Mouse (Mus musculus) left cerebral cortex, postnatal 10 days (tissue): ENCODE results near the gene Dnah12. TPM values are rescaled to one million over a fixed set of nuclear protein-coding genes. Genes with fewer than 3 reads are reported as not detected.
A peak's percentile ranks its signal among the peaks of the same experiment; 100 is the strongest.
"Not testable (repeated sequence)": the region's sequence is repeated elsewhere in the genome, so short reads cannot be mapped to it uniquely, and the experiment has no call there.

Experiments
- DNase-seq, 2 experiments: peaks; one replicate each; pipeline ENCODE4 v3.0.0; 2021 to 2022; ENCODE audit warnings: low spot score in 2 of 2, mixed read lengths in 1 of 2; ENCODE audit errors: extremely low spot score in 1 of 2
- intact Hi-C: fragments of 180-260 bp; cut with DNase I; formaldehyde crosslinking; loops from one replicate; pipeline ENCODE4 v1.15.1; 2025
- total RNA-seq, 2 experiments: library from RNA; stranded (reverse); gene quantifications; 2 replicates each; pipeline ENCODE4 v1.2.3; 2021

Dnah12 gene
- total RNA-seq, 2 experiments from 2014 or later, result 0.26 to 0.62 TPM

DNA sequence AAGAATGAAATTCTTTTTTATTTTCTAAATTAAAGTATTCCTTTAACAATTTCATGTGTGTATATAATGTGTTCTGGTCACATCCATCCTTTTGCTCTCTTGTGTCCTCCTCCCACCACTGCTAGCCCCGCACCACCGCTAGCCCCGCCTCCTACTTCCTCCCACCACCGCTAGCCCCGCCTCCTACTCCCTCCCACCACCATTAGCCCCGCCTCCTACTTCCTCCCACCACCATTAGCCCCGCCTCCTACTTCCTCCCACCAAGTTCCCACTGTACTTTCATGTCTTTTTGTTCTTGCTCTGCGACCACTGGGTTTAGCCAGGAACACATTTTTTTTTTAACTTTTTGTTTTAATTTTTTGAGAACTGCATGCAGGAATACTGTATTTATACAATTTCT lies 160.0 kb downstream of the Dnah12 start:
- DNase-seq, result no peak
- intact Hi-C loops, result no loop called here

DNA sequence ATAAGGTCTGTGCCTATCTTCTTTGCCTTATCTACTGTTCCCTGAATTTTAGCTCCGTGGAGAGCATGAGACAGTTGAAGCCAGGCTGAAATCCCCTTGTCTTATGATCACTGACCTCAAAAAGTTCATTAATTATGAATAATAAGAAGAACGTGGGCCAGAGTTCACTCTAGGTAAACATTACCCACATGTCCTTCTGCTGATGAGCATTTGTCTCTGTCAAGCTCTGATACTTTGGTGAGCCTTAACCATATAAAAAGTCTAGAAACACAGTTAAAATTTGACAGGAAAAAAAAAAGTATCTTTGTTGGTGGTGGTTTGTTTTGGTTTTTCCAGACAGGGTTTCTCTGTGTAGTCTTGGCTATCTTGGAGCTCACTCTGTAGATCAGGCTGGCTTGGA lies 161.0 kb downstream of the Dnah12 start:
- no peak for DNase-seq
- intact Hi-C loops, result no loop called here

DNA sequence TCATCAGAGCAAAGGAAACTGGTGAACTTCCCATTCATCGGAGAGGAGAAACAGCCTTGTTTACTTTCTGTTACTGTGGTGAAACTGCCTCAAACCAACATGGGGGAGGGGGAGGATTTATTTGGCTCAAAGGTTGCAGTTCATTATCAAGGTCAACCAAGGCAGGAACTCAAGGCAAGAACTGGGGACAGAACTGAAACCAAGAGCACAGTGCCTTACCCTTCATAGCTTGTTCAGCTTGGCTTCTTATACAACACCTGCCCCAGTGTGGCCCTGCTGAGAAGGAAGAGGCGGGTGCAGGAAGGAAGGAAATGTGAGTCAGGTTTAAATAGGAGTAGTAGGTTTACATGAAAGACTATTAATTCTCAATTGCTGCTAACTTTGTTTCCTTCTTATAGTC lies 165.3 kb downstream of the Dnah12 start:
- DNase-seq, result no peak
- intact Hi-C loops, result no loop called here

DNA sequence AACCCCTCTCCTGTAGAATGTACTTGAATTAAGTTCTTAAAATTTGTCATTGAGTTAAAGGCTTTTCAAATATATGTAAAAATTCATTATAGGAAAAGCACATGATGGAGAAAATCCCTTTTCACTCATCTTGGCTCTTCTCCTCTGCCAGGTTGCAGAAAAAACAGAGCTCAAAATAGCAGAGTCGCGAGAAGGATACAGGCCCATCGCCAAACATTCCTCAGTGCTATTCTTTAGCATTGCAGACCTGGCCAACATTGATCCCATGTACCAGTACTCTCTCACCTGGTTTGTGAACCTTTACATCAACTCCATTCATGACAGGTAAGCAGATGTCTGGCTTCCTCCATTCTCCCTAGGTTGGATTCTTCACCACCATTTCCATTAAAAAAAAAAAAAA lies 165.9 kb downstream of the Dnah12 start:
- DNase-seq, result peak in 1 of 2 experiments; percentile 2
- intact Hi-C loops, result no loop called here

DNA sequence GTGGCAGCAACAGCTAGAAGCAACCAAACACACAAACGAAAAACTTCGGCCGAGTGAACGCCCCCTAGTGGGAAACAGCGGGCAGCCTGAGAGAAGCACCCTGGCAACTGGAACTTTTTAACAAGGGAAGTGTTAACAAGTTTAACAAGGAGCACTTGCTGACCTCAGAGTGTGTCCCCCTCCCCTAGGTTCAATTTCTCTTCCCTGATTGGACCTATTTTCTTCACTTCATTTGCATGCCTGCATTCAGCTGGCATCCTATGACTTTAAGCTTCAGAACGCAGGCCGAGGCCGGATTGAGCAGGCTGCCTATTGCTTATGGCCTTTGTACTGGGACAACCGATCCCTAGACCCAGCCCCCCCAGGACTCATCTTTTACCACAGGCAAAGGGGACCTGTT lies 174.3 kb downstream of the Dnah12 start:
- intact Hi-C loops, result no loop called here
- DNase-seq, result no peak

DNA sequence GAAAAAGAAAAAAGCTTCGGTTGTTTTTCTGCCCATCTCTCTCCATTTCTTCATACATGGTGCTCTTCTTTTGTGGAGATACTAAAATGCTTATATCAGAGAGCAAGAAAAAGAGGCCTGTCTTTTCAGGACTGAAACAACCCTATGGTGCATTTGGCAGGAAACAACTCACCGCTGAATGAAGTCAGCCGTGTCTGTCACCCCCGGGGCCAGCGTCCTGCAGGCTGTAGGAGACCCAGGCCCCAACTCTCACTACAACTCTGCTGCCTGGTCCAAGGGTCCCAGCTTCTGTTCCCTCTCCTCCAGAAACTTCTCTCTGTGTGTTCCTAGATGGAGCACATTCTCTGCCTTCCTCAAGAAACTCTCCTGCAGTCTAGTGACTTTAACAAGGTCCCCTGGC lies 175.2 kb downstream of the Dnah12 start:
- intact Hi-C loops, result no loop called here
- no peak for DNase-seq

DNA sequence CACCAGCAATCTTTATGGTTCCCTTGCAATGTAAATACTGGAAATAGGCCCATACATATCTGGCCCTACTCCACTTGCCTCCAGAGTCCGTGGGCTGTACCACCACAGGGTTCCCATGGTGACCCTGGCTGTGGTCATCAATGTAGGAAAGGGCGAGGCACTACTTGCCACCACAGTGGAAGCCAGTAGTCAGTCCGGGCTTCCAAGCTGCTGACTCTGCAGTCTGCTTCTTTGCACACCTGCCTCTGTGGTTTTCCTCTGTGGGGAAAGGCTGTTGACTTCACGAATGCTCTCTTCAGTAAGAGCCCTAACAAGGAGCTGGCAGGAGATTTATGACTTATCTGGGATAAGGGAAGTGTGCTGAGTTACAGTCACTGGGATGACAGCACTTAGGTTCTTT lies 185.7 kb downstream of the Dnah12 start:
- intact Hi-C loops, result no loop called here

DNA sequence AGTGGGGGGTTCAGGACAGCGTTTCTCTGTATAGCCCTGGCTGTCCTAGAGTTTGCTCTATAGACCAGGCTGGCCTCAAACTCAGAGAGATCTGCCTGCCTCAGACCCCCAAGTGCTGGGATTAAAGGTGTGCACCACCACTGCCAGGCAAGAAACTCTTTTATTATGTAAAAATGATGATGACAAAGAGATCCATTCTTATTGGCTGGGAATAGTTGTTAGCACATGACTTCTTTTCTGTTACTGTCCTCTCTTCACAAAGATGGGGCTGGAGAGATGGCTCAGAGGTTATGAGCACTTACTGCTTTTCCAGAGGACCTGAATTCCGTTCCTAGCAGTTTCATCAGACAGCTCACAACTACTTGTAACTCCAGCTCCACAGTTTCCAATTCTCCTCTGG lies 186.9 kb downstream of the Dnah12 start:
- intact Hi-C loops, result no loop called here
- DNase-seq, result no peak

More for the DNA sequence above, 185.7 kb downstream of the Dnah12 start:
- DNase-seq, result no peak

DNA sequence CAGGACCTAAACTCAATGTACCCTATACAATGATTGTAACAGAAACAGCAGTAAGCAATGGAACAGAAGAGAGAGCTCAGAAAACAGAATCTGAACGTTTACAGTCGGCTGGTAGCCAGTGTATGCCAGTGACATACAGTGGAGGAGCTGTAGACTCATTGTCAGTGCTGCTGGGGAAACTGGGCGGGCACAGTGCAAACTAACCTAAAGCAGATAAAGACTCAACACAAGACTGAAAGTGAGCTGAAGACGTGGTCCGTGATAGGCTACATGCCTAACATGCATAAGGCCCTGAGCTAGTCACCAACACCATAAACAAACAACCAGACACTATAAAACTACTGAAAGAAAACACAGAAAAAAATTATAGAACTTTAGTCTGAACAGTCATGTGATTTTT lies 188.6 kb downstream of the Dnah12 start:
- intact Hi-C loops, result no loop called here

DNA sequence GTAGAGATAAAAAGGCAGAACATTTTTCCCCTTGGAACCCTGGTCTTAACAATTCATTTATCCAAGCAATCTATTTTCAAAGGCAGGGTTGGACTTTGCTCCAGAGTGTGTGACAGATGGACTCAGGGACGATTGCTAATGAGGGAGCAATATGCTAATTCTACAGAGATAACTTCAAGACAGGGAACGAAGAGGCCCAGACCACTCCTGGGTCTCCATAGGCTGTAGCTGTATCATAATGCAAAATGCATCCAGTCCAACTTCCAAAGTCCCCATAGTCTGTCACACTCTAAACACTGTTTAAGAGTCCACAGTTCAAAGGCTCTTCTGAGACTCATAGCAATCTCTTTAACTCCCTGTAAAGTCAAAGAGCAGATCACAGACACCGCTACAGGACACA lies 194.2 kb downstream of the Dnah12 start:
- DNase-seq, result no peak
- intact Hi-C loops, result no loop called here

More for the DNA sequence above, 188.6 kb downstream of the Dnah12 start:
- DNase-seq, result no peak

DNA sequence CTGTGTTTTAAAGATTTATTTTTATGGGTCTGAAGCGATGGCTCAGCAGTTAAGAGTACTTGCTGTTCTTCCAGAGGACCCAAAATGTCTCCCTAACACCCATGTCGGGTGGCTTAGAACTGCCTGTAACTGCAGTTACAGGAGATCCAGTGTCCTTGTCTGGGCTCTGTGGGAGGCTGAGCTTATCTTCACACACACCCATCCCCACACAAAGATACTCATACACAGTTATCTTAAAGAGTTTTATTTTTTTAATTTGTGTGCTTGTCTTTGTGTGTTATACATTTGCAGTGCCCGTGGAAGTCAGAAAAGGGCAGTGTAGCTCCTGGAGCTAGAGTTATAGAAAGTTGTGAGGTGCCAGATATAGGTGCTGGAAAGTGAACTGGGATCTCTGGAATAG lies 197.7 kb downstream of the Dnah12 start:
- intact Hi-C loops, result no loop called here
- DNase-seq, result no peak

DNA sequence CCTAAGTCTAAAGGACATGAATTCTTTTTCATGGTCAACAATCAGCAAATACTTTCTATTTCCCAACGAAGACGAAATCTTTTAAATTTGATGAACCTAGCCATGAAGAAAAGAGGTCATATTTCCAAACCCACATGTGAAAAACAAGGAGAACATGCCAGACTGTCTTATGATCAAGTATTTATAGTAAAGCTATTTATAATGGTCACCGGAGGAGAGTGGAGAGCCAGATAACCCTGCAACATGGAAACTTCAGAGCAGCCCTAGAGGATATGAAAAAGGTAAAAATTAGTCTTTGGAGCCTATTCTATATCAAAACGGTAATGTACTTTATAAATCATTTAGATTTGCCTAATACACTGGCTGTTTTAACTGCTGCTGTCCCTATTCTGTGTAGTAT lies 201.3 kb downstream of the Dnah12 start, which contains the start of gene Asb14:
TSS of gene Asb14 (plus strand) at position 166 of the 400 bp plus-strand sequence.
- no peak for DNase-seq
- intact Hi-C loops, result no loop called here

DNA sequence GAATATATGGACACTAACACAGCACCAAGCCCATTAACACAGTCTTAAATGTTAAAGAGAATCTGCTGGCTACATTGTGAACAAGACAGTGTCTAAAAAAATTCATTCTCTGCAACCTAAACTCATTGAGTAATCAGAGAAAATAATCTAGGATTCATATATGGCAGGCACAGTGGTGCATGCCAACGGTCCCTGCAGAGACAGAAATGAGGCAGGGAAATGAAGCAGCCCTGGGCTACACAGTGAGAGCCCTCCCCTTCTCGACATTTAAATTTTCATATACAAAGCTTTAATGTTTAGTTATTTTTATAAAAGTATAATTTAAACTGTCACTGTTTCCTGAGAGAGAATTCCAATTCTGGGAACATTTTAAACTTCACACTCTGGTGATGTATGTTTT lies 206.4 kb downstream of the Dnah12 start:
- intact Hi-C loops, result no loop called here
- no peak for DNase-seq

DNA sequence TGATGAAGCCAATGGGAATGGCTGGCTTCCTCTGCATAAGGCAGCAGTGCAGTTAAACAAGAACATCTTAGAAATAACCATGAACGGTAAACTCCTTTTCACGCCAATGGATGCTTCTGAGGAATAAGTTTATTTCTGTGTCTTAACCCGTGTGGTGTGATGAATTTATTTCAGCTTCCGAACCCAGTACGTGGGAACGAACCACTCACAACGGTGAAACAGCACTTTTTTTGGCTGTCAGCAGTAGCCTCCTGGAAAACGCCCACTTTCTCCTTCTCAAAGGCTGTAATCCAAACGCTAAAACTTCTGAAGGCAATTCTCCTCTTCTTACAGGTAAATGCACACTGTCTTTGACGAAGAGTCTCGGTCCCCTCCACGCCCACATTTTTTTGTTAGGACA lies 207.8 kb downstream of the Dnah12 start:
- no peak for DNase-seq
- intact Hi-C loops, result no loop called here

DNA sequence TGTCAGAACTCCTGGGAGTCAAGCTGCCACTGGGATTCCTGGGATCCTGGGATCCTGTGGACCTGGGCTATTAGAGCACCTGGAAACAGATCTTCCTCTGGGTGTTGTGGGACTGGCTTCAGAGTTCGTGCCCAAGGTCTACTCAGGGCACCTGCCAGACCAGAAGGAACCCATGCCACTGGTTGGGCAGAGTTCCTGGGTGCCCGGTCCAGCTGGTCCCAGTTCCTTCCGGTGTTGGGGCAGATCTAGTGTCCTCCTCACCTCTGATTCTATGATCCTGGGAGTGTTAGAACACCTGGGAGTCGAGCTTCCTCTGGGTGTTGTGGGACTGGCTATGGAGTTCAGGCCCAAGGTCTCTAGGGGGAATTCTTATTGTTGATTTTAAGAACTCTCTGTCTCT lies 214.3 kb downstream of the Dnah12 start:
- no peak for DNase-seq
- intact Hi-C loops, result no loop called here

DNA sequence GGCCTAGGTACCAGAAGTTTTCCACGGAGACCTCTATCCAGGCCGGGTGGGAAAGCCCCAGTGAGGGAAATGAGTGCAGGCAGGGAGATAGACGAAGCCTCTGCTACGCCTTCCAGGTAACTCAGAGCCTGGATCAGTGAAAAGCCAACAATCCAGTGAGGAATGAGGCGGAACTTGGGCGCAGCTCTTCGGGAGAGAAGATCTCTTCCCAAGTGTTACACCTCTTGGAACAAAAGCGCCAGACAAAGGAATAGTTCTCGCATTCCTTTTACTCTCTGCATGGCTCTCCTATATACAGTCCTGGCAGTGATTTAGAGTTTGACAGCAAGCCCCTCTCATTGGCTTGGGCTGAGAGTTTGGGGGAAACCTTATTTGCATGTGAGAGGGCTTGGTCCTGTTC lies 217.4 kb downstream of the Dnah12 start:
- intact Hi-C loops, DNase-seq: not testable (repeated sequence)

DNA sequence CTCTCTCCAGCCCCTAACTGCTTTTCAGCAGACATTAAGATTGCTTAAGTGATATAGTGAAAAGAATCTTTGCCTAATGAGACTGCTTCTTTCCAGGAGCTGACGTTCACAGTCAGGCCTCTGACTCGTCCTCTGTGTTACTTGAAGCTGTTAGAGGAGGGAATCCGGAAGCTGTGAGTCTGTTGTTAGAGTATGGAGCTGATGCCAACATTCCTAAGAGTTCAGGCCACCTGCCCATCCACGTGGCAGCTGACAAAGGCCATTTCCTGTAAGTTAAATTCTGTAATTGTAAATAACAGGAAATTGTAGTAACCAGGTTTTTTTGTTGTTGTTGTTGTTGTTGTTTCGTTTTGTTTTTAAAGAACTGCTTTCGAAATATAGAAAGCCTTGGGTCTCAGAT lies 218.1 kb downstream of the Dnah12 start:
- intact Hi-C loops, result no loop called here
- DNase-seq, result no peak

DNA sequence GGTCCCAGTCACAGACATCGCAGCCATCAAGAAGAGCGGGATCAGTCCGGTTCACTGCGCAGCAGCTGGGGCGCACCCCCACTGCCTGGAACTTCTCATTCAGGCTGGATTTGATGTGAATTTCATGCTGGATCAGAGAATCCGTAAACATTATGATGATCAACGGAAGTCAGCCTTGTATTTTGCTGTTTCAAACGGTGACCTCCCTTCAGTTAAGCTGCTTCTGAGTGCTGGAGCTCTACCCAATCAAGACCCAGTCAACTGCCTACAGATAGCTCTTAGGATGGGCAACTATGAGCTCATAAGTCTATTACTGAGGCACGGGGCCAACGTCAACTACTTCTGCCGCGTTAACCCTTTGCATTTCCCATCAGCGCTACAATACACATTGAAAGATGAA lies 218.8 kb downstream of the Dnah12 start:
- DNase-seq, result no peak
- intact Hi-C loops, result no loop called here

DNA sequence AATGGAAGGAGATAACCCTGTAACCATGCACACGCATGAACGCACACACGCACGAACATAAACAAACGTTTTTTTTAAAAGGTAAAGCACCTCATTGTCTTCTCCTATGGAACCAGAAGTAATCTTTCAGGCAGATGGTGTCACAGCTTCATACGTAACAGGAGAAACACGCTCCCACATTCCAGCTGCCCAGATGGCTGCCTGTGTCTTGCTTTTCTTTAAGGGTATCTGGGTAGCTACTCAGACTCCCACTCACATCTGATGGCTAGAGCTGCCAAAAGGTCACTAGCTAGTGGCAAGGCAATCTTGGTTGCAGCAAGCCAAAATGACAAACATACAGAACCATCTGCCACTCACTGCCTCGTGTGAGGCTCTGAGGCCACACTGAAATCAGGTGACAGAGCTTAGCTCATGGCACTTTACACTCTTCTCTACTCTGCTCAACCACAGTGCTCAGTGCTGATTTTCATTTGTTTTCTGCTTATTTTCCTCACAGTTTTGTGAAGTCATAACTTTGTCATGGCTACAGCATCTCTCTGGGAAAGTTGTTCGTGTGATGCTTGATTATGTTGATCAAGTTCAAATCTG lies 220.7 kb downstream of the Dnah12 start:
- intact Hi-C loops, result no loop called here
- DNase-seq, result no peak

DNA sequence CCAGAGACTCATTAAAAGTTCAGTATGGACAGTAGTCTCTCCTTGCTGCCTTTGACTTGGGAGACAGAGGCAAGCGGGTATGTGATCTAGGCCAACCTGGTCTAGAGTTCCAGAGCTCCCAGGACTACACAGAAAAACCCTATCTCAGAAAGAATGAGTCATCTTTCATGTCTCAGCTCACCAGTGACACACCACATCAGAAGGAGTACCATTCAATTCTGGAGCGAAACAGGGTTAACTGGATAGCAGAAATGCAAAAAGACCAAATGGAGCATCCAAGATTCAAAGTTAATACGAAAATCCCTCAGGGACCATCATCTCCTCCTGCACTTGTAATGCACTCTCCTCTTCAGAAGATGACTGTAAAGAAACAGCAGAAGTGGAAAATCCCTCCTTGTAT lies 226.2 kb downstream of the Dnah12 start:
- intact Hi-C loops, result no loop called here

DNA sequence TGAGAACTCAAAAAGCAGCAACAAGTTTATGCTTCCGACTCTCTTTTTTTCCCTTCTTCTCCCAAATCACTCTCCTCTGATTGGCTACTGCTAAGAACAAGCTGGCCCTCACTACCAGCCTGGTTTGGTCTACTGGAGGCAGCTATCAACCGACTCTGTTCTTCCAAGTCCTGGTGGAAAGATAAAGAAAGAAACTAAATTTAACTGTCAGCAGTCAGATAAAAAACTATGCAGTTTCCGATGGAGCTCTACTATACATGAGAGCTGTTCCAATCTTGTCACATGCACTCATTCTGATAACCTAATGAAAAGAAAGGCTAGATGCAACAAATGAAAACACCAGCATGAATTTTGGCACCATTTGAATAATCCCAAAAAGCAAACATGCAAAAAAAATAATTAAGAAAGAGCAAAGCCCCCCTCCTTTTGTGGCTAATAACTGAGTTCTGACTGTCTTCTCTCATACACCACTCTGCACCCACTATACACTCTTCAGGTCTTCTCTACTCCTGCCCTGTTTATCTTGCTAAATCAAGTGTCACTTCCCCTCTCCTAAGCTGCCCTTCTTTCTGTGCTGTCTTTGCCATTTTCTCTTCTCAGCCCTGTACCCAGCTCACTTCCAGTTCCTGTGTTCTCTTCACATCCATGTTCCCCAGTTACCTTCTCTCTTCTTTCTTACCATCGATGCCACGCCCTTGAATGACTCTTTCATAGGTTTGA lies 230.8 kb downstream of the Dnah12 start:
- DNase-seq, result no peak
- intact Hi-C loops, result loop anchor here (5.0 kb wide), 1 partner anchor 257 kb away; the partner anchor contains the start of gene Pde12

More for the DNA sequence above, 226.2 kb downstream of the Dnah12 start:
- no peak for DNase-seq
